Mouse (Mus musculus): Measurements from ENCODE around the gene Gm12216.

Gene Gm12216

DNA sequence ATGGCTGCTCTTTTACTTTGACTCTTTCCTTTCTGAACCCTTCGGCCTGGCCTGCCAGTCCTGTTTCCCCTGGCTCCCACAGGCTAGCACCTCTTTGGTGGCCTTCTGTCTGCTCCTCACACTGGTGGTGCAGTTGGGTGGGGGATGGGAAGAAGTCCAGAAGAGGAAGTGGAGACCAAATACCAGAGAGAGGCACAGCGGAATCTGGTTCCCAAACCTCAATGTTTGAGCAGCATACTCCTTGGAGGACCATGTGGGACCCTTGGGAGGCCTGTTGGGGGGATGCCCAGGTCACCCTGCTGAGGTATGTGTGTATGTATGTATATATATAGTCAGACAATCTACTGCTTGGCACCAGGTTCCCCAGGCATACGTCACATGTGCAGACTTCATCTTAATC lies 65.0 kb downstream of the Gm12216 start:
- DNase-seq = no peak

DNA sequence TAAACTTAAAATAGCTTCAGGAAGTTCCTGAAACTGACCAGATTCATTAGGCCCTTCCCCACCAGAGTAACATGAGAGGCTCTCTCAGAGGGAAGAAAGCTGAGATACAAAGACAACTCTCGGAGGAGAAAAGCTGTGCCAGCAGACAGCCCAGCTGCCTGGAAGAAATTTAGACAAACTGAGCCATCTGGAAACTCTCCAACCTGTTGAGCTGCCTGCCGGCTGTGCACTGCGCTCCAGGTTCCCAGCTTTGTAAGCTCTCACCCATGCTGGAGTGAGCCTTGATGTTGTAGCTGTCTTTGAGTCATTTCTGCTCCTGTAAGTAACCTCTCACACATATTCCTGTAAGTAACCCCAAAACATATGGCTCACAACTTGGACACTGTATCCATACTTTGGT lies 66.1 kb downstream of the Gm12216 start:
- DNase-seq = no peak

DNA sequence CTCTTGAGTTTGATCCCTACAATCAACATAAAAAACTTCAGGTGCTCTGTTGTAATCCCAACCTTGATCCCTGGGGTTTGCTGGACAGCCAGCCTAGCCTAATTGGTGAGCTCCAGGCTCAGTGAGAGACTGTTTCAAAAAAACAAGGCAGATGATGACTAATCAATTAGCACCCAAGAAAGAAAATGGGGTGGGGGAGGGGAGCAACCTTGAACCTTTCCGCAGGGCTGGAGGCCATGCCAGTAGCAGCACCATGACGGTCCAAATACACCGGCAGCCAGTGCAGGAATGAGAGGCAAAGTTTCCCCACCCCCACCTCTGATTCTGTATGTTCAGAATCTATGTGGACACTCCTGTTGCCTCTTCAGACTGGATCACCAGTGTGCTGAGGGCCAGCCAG lies 69.8 kb downstream of the Gm12216 start:
- no peak for DNase-seq

DNA sequence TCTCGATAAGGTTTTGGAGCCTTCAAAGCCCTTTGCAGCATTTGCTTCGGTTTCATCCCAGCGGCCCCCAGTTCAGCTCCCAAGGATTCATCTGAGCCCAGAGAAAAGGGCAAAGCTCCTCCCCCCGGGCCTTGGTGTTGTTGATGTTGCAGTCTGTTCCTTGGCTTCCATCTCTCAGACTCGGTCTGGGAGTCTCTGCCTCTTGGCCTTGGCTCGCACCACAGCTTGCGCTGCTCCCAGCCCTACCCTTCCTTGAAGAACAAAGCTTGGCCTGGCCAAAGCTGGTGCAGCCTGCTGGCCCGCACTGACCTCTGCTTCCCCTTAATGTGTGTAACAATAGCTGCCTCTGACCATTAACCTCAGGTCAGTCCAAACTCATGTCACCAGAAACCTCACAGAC lies 70.9 kb downstream of the Gm12216 start:
- DNase-seq = no peak

DNA sequence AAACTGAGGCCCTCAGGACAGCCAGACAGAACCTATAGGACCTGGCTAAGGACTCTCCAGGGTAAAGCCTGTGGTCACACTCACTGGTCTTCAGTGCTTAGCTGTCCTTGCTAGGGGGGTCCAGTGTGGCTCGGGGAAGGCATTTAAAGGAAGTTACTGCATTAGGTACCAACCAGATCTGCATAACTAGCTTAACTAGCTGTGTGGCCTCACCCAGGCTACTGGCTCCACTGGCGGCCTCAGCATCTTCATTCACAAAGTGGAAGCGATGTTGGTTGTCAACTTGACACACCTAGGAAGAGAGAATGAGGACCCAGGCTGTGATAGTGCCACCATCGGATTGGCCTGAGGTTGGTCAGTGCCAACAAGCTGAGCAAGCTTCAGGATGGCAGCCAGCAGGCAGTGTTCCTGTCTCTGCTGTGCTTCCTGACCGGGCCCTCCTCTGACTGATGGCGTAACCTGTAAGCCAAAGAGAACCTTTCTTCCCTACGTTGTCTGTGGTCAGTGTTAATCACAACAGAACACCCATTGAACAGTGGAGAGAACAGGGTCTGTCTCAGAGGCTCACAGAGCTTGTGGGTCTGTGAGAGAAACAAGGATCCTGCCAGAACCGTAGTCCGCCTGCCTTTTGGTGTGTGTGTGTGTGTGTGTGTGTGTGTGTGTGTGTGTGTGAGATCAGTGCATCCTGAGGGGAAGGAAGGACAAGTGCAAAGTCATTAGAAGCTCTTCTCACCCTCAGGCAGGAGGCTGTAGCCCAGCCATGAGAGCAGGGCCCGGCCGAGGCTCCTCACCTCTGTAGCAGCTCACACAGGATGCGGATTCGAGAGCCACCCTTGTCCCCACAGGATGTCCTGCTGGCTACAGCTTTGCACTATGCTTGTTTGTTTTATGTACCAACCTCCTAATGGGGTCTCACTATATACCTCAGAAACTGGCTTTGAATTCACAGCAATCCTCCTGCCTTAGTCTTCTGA lies 72.7 kb downstream of the Gm12216 start:
- peak; percentile 36 to 52 for DNase-seq

DNA sequence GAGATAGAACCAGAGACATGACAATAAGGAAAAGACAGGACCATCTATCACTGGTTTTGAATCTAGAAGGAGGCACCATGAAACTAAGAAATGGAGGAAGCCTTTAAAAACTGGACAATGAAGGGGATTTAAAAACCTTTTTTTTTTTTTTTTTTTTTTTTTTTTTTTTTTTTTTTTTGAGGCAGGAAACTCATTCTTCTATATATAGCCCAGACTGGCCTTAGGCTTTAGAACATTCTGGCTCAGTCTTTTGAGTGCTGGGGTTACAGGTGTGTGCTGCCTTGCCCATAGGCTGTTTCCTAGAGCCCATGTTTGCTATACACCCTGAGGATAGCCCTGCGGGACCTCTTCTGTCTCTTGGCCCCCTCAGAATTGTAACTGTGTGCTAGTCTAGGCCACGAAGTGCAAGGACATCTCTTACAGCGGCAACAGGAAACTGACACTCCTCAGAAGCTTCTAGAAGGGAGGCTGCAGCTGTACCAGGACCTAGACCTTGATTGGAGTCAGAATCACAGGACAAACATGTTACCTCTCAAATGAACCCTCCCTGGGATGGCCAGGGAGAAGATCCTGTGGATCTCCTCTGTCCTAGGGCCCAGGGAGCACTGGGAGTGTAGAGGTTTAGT lies 73.6 kb downstream of the Gm12216 start:
- no peak for DNase-seq

DNA sequence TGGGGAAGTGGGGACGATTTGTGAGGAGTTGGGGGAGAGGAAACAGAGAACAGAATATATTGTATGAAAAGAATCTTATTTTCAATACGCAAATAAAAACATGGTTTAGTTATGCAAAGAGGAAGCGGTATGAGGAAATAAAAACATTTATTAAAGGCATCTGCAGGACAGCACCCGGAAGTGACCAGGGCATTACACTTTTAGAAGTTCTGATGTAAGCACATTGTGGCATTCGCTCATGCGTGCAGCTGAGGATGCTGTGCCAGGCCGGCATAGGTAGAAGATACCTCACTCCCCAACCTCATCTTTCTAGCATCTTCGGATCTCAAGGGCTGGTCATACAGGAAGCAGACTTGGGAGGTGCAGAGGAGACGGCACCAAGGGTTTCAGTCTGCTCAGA lies 75.8 kb downstream of the Gm12216 start:
- no peak for DNase-seq

DNA sequence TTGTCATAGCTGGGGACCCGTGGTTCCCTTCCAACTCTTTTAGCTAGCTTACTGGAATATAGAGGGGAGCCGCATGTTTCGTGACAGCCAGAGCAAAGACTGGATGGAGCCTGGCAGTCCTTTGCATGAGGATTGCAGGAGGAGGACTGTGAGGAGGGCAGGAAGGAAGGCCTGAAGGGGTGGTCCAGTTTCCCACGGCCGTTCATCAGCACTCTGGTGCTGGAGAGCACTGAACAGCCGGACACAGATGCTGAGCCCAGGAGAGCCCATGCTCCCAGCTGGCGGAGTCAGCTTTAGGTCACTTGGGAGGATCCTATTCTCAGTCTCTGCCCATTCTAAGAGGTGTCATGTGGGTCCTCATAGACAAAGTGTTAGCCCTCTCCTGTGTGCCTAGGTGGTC lies 77.1 kb downstream of the Gm12216 start:
- DNase-seq = no peak

DNA sequence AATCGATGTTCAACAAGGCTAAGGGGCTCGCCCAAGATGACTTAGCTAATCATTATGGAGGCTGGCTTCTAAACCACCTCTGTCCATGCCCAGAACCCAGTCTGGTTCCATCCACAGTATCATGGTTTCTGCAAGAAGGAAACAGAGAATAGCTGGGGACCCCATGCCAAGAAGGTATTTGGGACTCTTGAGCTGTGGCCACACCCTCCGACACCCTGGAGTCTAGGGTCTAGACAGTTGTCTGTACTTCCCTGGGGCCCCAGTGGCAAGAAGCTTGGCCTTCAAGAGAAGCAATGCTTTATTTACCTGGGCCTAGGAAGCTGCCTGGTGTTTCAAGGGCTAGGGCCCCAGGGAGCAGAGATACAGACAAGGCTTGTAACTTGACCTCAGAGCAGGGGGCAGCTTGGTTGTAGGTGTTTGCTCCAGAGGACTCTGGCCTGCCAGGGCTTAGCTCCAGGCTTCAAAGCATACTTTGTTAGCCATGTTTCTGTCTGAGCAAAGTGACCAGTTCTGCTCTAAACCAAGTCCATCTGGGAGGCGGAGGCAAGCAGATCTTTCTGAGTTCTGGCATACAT lies 77.8 kb downstream of the Gm12216 start:
- DNase-seq = no peak

DNA sequence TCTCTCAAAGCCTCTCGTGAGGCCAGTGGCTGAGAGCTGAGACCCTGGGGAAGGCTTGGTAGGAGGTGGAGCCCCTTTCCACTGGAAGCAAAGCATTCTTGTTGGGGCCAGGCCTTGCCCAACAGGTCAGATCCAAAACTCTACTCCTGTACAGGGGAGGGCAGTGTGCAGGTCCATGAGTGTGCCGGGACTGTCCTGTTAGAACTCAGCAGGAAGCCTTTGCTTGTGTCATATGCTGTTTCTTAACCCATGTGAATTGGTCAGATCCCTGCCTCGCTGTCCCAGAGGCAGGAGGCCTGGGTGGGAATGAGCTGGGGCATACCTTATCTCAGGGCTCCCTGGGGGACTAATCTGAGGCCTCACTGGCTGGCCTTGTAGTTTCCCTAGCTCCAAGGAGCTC lies 78.8 kb downstream of the Gm12216 start:
- no peak for DNase-seq

DNA sequence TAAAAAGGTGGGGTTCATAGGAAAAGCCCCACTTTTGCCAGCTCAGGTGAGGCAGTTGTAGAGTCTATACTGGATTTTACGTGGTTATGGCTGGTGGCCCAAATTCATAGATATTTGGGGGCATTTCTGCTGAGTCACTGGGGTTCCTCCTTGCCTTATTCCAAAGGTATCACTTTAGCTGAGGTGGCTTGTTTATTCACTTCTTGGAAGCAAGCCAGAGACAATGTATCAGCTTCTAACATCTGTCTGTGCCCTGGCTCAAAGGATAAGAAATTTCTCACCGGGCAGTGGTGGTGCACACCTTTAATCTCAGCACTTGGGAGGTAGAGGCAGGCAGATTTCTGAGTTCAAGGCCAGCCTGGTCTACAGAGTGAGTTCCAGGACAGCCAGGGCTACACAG lies 79.2 kb downstream of the Gm12216 start:
- DNase-seq = no peak

DNA sequence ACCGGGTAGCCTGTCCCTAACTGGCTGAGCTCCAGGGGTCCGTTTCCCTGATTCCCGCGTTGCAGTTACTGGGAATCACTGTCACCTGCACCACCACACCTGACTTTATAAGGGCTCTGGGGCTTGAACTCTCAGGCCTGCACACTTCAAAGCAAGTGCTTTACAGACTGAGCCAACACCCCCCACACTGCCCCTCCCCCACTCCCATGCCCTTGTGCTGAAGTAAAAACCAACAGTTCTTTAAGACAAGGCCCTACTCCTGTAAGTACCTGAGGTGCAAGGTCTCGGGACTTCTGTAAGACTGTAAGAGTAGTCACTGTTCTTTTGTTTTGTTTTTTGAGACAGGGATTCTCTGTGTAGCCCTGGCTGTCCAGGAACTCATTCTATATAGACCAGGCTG lies 80.6 kb downstream of the Gm12216 start:
- DNase-seq = no peak

DNA sequence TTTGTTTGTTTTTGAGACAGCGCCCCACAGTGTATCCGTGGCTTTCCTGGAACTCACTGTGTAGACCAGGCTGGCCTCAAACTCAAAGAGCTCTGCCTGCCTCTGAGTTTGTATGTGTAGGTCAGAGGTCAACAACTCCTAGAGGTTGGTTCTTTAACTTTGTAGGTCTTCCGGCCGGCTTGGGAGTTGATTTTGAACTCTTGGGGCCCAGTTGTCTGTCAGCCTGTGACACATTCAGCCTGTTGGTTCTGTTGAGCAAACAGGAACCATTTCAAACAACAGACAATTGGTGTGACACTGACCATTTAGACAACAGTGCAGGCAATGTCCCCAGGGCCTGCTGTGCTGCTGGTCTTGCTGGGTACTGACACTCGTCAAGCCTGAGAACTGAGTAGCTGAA lies 81.3 kb downstream of the Gm12216 start:
- no peak for DNase-seq

DNA sequence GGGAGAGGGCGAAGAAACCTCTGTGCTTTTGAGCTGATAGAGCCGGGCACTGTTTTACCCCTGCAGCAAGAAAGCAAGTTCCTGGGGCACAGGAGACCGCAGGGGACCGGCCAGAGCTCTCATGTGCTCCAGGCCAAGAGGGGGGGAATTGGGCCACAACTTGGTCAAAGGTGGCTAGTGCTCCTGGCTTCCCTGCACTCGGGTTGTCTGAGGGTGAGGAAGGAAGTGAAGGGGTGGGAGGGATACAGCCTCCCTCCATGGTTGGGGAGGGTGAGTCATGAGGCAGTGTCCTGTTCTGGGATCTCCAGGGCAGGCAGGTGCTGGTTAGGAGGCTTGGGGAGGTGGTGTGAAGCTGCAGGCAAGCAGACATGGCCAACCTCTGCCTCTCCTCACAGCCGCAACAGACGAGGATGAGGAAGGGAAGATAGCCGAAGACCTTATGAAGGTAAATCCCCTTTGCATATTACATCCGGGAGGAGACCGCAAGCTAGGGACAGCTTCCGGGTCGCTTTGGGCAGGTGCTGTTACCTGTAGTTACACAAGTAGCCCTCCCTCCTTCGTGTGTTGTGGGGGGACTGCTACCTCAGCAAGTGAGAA lies 84.3 kb downstream of the Gm12216 start:
- DNase-seq = no peak

DNA sequence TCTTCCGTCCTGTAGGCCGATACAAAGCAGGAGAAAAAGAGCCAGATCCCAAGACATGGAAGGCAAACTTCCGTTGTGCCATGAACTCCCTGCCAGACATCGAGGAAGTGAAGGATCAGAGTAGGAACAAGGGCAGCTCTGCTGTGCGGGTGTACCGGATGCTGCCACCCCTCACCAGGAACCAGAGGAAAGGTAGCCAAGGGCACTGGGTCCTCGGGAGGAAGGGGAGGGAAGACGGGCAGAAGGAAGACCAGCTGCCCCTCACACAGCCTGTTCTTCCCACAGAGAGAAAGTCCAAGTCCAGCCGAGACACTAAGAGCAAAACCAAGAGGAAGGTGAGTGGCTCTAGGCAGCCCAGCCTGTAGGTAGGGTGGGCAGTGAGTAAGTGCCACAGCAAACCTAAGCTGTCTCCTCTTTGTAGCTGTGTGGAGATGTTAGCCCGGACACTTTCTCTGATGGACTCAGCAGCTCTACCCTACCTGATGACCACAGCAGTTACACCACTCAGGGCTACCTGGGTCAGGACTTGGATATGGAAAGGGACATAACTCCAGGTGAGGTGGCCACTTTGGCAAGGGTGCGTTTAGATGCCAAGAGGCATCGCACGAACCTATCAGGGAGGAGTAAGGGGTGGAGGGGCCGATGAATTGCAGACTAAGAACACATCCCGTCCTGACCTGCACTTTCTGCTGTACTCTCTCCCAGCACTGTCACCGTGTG lies 85.3 kb downstream of the Gm12216 start:
- DNase-seq = no peak

DNA sequence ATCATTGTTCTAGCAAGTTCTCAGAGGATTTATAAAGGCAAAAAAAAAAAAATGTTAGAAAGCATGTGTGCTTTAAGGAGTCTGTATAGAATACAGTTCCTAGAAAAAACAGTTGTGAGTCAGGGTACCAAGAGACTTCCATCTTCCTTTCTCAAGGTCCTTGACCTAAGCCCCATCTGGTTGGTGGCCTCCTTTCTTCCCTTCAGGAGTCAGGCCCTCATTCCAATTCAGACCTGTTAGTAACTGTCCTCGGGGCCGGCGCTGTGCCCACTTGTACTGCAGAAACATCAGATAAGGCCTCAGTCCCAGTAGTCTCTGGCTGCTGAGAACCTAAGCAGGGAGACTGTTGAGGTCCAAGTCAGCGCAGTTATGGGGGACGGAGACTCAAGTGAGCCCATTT lies 86.0 kb downstream of the Gm12216 start, which contains the start of gene Gm17334:
TSS of gene Gm17334 (minus strand) at position 101 of the 400 bp plus-strand sequence.
- no peak for DNase-seq

DNA sequence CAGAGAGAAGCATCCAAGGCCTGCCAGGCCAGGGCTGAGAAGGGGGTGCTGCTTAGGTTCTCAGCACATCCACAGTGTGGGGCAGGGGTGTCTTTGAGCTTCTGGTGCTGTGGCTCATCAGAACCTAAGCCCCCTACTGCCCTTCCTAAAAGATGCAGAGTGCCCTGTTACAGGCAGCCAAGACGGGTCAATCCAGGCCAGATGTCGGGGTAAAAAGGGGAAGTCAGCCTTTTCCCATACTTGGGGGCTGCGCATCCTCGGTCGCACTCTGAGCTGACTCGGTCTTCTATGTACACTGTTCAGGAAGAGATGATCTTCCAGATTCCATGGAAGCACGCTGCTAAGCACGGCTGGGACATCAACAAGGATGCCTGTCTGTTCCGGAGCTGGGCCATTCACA lies 86.5 kb downstream of the Gm12216 start:
- no peak for DNase-seq

DNA sequence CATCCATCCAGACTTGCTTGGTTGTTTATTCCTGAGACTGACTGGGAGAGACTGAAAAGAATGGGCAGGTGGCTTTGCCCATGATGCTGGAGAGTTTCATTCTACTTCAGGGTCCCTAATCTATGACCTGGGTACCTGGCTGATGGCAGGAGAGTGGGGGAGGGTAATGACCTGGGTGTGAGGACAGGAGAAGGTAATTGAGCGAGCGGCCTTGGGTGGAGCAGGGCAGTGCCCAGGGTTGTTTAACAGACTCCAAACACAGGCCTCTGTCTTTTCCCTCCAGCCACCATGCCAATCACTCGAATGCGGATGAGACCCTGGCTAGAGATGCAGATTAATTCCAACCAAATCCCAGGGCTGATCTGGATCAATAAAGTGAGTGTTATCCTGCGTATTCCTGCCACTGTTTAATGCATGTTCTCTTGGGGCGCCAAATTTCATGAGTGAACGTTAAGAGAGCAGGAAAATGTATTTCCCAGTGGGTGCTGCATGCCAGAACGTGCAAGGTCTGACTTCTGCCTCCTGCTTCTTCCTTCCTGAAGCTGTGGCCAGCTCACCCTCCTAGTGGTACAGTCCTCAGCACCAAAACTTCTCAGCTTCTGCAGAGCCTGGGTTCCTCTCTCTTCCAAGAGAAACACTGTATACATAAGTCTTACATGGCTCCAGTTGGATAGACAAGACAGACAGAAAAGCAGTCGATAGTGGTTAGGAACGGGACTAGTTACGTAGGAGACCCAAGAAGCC lies 87.9 kb downstream of the Gm12216 start:
- no peak for DNase-seq

DNA sequence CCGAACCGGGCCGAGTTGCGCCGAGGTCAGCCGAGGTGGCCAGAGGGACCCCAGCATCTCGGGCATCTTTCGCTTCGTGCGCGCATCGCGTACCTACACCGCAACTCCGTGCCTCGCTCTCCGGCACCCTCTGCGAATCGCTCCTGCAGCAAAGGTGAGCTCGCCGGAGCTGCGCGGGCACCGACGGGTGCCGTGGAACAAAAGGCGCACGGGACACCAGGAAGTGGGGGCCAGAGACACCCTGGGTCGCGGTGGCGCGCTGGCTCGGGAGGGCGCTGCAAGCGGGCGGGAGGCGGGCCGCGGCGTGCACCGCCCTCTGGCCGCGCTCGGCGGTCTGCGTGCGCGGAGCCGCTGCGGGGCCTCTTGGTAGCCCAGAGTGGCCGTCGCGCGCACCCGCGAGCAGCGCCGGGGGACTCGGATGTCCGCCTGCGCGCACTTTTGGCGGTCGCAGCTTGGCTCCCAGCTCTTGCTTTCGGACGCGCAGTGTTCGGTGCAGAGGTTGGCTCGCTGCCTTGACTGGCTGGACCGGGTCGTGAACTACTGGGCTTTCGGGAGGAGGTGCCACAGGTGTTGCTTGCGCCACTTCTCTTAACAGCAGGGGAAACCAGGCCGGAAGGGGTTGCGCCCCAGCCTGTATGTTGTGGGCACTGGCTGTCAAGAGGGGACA lies 88.8 kb downstream of the Gm12216 start:
- DNase-seq = peak in 1 of 2 experiments; percentile 39

DNA sequence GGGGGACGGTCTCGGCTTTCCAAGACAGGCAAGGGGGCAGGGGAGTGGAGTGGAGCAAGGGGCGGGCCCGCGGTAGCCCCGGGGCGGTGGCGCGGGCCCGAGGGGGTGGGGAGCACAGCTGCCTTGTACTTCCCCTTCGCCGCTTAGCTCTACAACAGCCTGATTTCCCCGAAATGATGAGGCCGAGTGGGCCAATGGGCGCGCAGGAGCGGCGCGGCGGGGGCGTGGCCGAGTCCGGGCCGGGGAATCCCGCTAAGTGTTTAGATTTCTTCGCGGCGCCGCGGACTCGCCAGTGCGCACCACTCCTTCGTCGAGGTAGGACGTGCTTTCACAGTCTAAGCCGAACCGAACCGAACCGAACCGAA lies 89.3 kb downstream of the Gm12216 start, which contains the start of gene Irf1:
TSS of gene Irf1 (plus strand) at position 255 of the 365 bp plus-strand sequence.
- peak; percentile 54 to 68 for DNase-seq

DNA sequence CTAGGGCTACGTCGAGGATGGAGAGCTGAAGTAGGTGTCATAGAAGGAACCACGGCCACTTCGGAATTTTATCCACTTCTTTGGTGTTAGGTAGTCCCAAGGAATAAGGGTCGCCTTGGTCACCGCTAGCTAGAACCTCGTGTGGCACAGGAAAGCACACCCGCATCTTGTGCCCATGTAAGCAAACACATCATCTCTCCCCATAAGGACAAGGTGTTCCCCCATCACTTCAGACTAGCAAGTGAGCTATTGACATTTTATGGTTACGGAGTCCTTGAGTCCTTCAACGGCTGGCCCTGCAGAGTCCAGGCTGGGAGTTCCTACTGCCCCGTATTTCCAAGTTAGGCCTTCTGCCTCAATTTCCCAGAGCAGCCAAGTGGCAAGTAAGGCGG lies 89.9 kb downstream of the Gm12216 start:
- no peak for DNase-seq

Data from cerebellum, postnatal 36 days (tissue).